Comparison of ENCODE assay signal across 23 mouse cellular contexts in genomic region chr4:126983321-126983720, GRCm38 (mm10). TPM values are rescaled to one million over a fixed set of nuclear protein-coding genes. Genes with fewer than 3 reads are reported as not detected.
DNase-seq lines count a peak whose midpoint lies in the region; TF ChIP-seq lines count a peak whose summit lies in the region.
"Had no signal": no experiment of that assay in that cellular context is flagged by ENCODE, and none has a peak within 500 bp of the region (broad histone marks: within the 10 kb centered on the region; RNA-seq: fewer than 3 reads in every experiment).

No protein-coding gene starts in this region.

- H3K9ac ChIP-seq in ES-E14 (ENCODE audit: insufficient read depth, low read depth, low read length, poor library complexity, severe bottlenecking), result no peak overlapping the region; the same call in 1 of the 2 replicates
- H3K9ac ChIP-seq: embryonic facial prominence, embryonic 15.5 days; forebrain, embryonic 12.5 days; forebrain, postnatal 0 days; heart, embryonic 15.5 days; hindbrain, embryonic 13.5 days had no signal

- 81% methylated on average over 3 of the region's 3 CpGs for WGBS in forebrain, embryonic 10.5 days
- WGBS in embryonic facial prominence, embryonic 10.5 days, result 76% methylated on average over 3 of the region's 3 CpGs

- H3K4me3 ChIP-seq in ES-E14 (ENCODE audit: insufficient read depth in 1 of 2, low read depth in 1 of 2, low read length in 2 of 2, poor library complexity in 1 of 2, severe bottlenecking in 1 of 2), result no peak overlapping the region
- no peak overlapping the region for H3K4me3 ChIP-seq in forebrain, embryonic 10.5 days
- no peak overlapping the region for H3K4me3 ChIP-seq in embryonic facial prominence, embryonic 10.5 days
- H3K4me3 ChIP-seq: embryonic facial prominence, embryonic 15.5 days; erythroblast, embryonic 14.5 days; forebrain, embryonic 12.5 days; heart, adult 2 months; heart, embryonic 15.5 days; hindbrain, embryonic 13.5 days had no signal

- no peaks in the 10 kb centered on the region for H3K27me3 ChIP-seq in forebrain, embryonic 10.5 days (ENCODE audit: poor library complexity, severe bottlenecking)
- no peaks in the 10 kb centered on the region for H3K27me3 ChIP-seq in embryonic facial prominence, embryonic 10.5 days (replicated peaks; ENCODE audit: low read depth, poor library complexity, severe bottlenecking)
- H3K27me3 ChIP-seq: embryonic facial prominence, embryonic 15.5 days; forebrain, embryonic 12.5 days; heart, embryonic 15.5 days; hindbrain, embryonic 13.5 days had no signal

- H3K9me3 ChIP-seq in ES-E14 (ENCODE audit: control insufficient read depth, insufficient read depth, low read depth, low read length), result no peaks in the 10 kb centered on the region
- no peaks in the 10 kb centered on the region for H3K9me3 ChIP-seq in forebrain, embryonic 10.5 days
- H3K9me3 ChIP-seq in embryonic facial prominence, embryonic 10.5 days, result no peaks in the 10 kb centered on the region
- H3K9me3 ChIP-seq: embryonic facial prominence, embryonic 15.5 days; forebrain, embryonic 12.5 days; heart, embryonic 15.5 days; hindbrain, embryonic 13.5 days had no signal

- H3K27ac ChIP-seq in ES-E14 (ENCODE audit: insufficient read depth, low read depth, low read length, poor library complexity, severe bottlenecking), result peak overlapping the region; percentile 25; the same call in 1 of the 2 replicates
- no peak overlapping the region for H3K27ac ChIP-seq in forebrain, embryonic 10.5 days
- H3K27ac ChIP-seq in embryonic facial prominence, embryonic 10.5 days (replicated peaks), result no peak overlapping the region
- H3K27ac ChIP-seq: embryonic facial prominence, embryonic 15.5 days; forebrain, embryonic 12.5 days; heart, adult 2 months; heart, embryonic 15.5 days; hindbrain, embryonic 13.5 days; hindbrain, postnatal 0 days had no signal

- peak; percentile 68 to 82 for DNase-seq in adrenal gland, adult (ENCODE audit: inconsistent age in 2 of 2, low spot score in 1 of 2)
- no peak for DNase-seq in adrenal gland, postnatal 4 days (ENCODE audit: low spot score in 2 of 2)
- DNase-seq in ES-E14 (ENCODE audit: low read depth, low spot score), result no peak
- peak; percentile 22 for DNase-seq in adrenal gland, adult 8-10 months
- DNase-seq in adrenal gland, postnatal 36 days, result peak; percentile 34 to 37
- DNase-seq in forebrain, embryonic 10.5 days (ENCODE audit: extremely low spot score, low spot score), result no peak
- no peak for DNase-seq in embryonic facial prominence, embryonic 10.5 days (ENCODE audit: low spot score)
- DNase-seq in lung, postnatal 25 days (ENCODE audit: low spot score), result no peak
- DNase-seq: B cell, adult 2 months; cerebellum, adult 11-12 months; cerebellum, adult 9-10 months; cerebellum, postnatal 36 days; forebrain, postnatal 0 days; gastrocnemius, postnatal 14 days; heart, adult 2 months; heart, postnatal 14 days; kidney, adult 11 months had no signal

- H3K4me1 ChIP-seq in ES-E14 (ENCODE audit: control insufficient read depth in 2 of 2, insufficient read depth in 2 of 2, low read length in 2 of 2, poor library complexity in 1 of 2), result peaks cover 0 to 5% of the 10 kb centered on the region in 2 experiments; a peak in 2 of 4 replicates
- H3K4me1 ChIP-seq in forebrain, embryonic 10.5 days, result no peaks in the 10 kb centered on the region
- H3K4me1 ChIP-seq in embryonic facial prominence, embryonic 10.5 days, result no peaks in the 10 kb centered on the region
- H3K4me1 ChIP-seq: embryonic facial prominence, embryonic 15.5 days; forebrain, embryonic 12.5 days; heart, embryonic 15.5 days; hindbrain, embryonic 13.5 days had no signal

- in situ Hi-C loops in ES-E14 (cut with MboI; ENCODE audit: low sequenced_read_pairs in 2 of 2, unreplicated experiment in 2 of 2), result no loop called here

- H3K36me3 ChIP-seq in ES-E14 (ENCODE audit: control insufficient read depth, insufficient read depth, low read length, poor library complexity, severe bottlenecking), result no peaks in the 10 kb centered on the region
- no peaks in the 10 kb centered on the region for H3K36me3 ChIP-seq in forebrain, embryonic 10.5 days (replicated peaks)
- H3K36me3 ChIP-seq in embryonic facial prominence, embryonic 10.5 days (replicated peaks), result no peaks in the 10 kb centered on the region
- H3K36me3 ChIP-seq: embryonic facial prominence, embryonic 15.5 days; forebrain, embryonic 12.5 days; heart, embryonic 15.5 days; hindbrain, embryonic 13.5 days had no signal

TF ChIP-seq in ES-E14, 5 proteins besides CTCF, POLR2A, EP300 and RAD21:
- no peak for TF ChIP-seq ZNF384 (IDR thresholded peaks at IDR 0.05; ENCODE audit: low read depth, low read length)
- TF ChIP-seq HCFC1 (IDR thresholded peaks at IDR 0.05; ENCODE audit: borderline replicate concordance, insufficient read depth, low read length), result no peak
- no peak for TF ChIP-seq CHD2 (IDR thresholded peaks at IDR 0.05; ENCODE audit: low read depth, low read length)
- no peak for TF ChIP-seq MAFK (IDR thresholded peaks at IDR 0.05; ENCODE audit: insufficient read depth, low read depth, low read length)
- TF ChIP-seq ZC3H11A (IDR thresholded peaks at IDR 0.05; ENCODE audit: borderline replicate concordance, low read depth, low read length), result no peak
TF ChIP-seq in ES-E14: peak in this region for 0.

RNA-seq across cellular contexts. Expression of gene Zmym4, which starts 15.4 kb away (rescaled TPM):
- total RNA-seq in adrenal gland, postnatal 4 days (2021), result 10 to 100 TPM; 63.6 to 74.4 TPM
- total RNA-seq in ES-E14 (2012; rRNA removed), result 40.5 and 44.0 TPM in 2 replicates
- 10 to 100 TPM; 43.7 to 80.5 (median 57.3) TPM for total RNA-seq in adrenal gland, adult 8-10 months (2022)
- total RNA-seq in adrenal gland, postnatal 36 days (2021), result 10 to 100 TPM; 42.9 to 46.7 TPM
- polyA plus RNA-seq in forebrain, embryonic 10.5 days (2016; fragmentation: Nextera tagmentation; extraction: Ambion mirVana), result 26.2 and 29.9 TPM in 2 replicates
- polyA plus RNA-seq in embryonic facial prominence, embryonic 10.5 days (2016; fragmentation: Nextera tagmentation; extraction: Ambion mirVana), result 28.0 and 29.0 TPM in 2 replicates

RNA-seq across cellular contexts. Expression of gene Sfpq, which starts 37.8 kb away (rescaled TPM):
- total RNA-seq in adrenal gland, postnatal 4 days (2021), result 100 to 1,000 TPM; 282 to 365 TPM
- 337 and 384 TPM in 2 replicates for total RNA-seq in ES-E14 (2012; rRNA removed)
- total RNA-seq in adrenal gland, adult 8-10 months (2022), result 100 to 1,000 TPM; 141 to 249 (median 190) TPM
- 100 to 1,000 TPM; 145 to 225 TPM for total RNA-seq in adrenal gland, postnatal 36 days (2021)
- polyA plus RNA-seq in forebrain, embryonic 10.5 days (2016; fragmentation: Nextera tagmentation; extraction: Ambion mirVana), result 107 and 110 TPM in 2 replicates
- polyA plus RNA-seq in embryonic facial prominence, embryonic 10.5 days (2016; fragmentation: Nextera tagmentation; extraction: Ambion mirVana), result 111 and 120 TPM in 2 replicates

Comparison
In these comparisons a context has a peak if more than half of its experiments do, and no peak if none do; other contexts are left out.
1. DNase-seq: peak in adrenal gland, adult (2 of 2), adrenal gland, adult 8-10 months (single experiment) and adrenal gland, postnatal 36 days (2 of 2); none in adrenal gland, postnatal 4 days (0 of 2), ES-E14 (single experiment), forebrain, embryonic 10.5 days (single experiment), embryonic facial prominence, embryonic 10.5 days (single experiment) and lung, postnatal 25 days (single experiment).